Mouse (Mus musculus) urinary bladder, adult 2 months (tissue): ENCODE results near the gene Enah. TPM values are rescaled to one million over a fixed set of nuclear protein-coding genes. Genes with fewer than 3 reads are reported as not detected.
A peak's percentile ranks its signal among the peaks of the same experiment; 100 is the strongest.

Source experiments
- DNase-seq: peaks from one replicate; pipeline ENCODE4 v3.0.0; 2022; ENCODE audit warnings: low spot score
- polyA plus RNA-seq: library from polyadenylated mRNA; depleted of rRNA; stranded (reverse); fragments of >200 nt; gene quantifications from 2 replicates; pipeline ENCODE4 v1.2.3, GENCODE M21; 2012

Enah gene
- polyA plus RNA-seq, 1 experiment, result 69.5 TPM

- no peak for DNase-seq
Measured at GRCm38 (mm10) chr1:181963827-181964226, 56.0 kb downstream of the Enah start.

- DNase-seq, result no peak
Measured at GRCm38 (mm10) chr1:181963351-181963750, 56.4 kb downstream of the Enah start.

- DNase-seq, result no peak
Measured at GRCm38 (mm10) chr1:181960383-181960782, 59.4 kb downstream of the Enah start.

- no peak for DNase-seq
Measured at GRCm38 (mm10) chr1:181958392-181958791, 61.4 kb downstream of the Enah start.

- no peak for DNase-seq
Measured at GRCm38 (mm10) chr1:181957736-181958135, 62.1 kb downstream of the Enah start.

- no peak for DNase-seq
Measured at GRCm38 (mm10) chr1:181953547-181953946, 66.2 kb downstream of the Enah start.

GRCm38 (mm10) chr1:181951266-181951665 lies 68.5 kb downstream of the Enah start:
- no peak for DNase-seq

- DNase-seq, result no peak
Measured at GRCm38 (mm10) chr1:181950721-181951120, 69.1 kb downstream of the Enah start.

- no peak for DNase-seq
Measured at GRCm38 (mm10) chr1:181948191-181948590, 71.6 kb downstream of the Enah start.

- no peak for DNase-seq
Measured at GRCm38 (mm10) chr1:181937064-181937463, 82.7 kb downstream of the Enah start.

GRCm38 (mm10) chr1:181928388-181928787 lies 91.4 kb downstream of the Enah start:
- no peak for DNase-seq

- DNase-seq, result no peak
Measured at GRCm38 (mm10) chr1:181923384-181923783, 96.4 kb downstream of the Enah start.

GRCm38 (mm10) chr1:181921580-181922494 lies 98.0 kb downstream of the Enah start:
- no peak for DNase-seq

GRCm38 (mm10) chr1:181911841-181912240 lies 107.9 kb downstream of the Enah start:
- no peak for DNase-seq

GRCm38 (mm10) chr1:181901706-181902373 lies 118.0 kb downstream of the Enah start:
- no peak for DNase-seq

- no peak for DNase-seq
Measured at GRCm38 (mm10) chr1:181900846-181901245, 118.9 kb downstream of the Enah start.

GRCm38 (mm10) chr1:181898961-181899360 lies 120.8 kb downstream of the Enah start:
- no peak for DNase-seq

- no peak for DNase-seq
Measured at GRCm38 (mm10) chr1:181896991-181897390, 122.8 kb downstream of the Enah start.

GRCm38 (mm10) chr1:181893721-181894120 lies 126.1 kb downstream of the Enah start:
- no peak for DNase-seq

GRCm38 (mm10) chr1:181889670-181890069 lies 130.1 kb downstream of the Enah start:
- DNase-seq, result no peak

- DNase-seq, result peak; percentile 98
Measured at GRCm38 (mm10) chr1:181888801-181889200, 131.0 kb downstream of the Enah start.

GRCm38 (mm10) chr1:181881532-181881931 lies 138.3 kb downstream of the Enah start:
- DNase-seq, result peak; percentile 44

- DNase-seq, result no peak
Measured at GRCm38 (mm10) chr1:181880752-181881325, 139.0 kb downstream of the Enah start.
